Mouse (Mus musculus): ENCODE measurements around the gene Arpc3. TPM values are rescaled to one million over a fixed set of nuclear protein-coding genes. Genes with fewer than 3 reads are reported as not detected.

Arpc3 gene
- polyA plus RNA-seq (2015; fragmentation: Nextera tagmentation; extraction: Ambion mirVana), result 129 and 139 TPM in 2 replicates

- H3K27ac ChIP-seq (replicated peaks), result 0 out of 2 replicates have a peak within 1 kb of the TSS, but pooled peaks have one; percentile 24
- peak within 1 kb of the TSS; percentile 68 for H3K9ac ChIP-seq
- H3K4me1 ChIP-seq, result peaks cover 11% of the 10 kb centered on the region
- under 1% methylated on average over 39 of the region's 39 CpGs for whole genome bisulfite sequencing
- no peaks in the 10 kb centered on the region for H3K9me3 ChIP-seq (replicated peaks)
- peak within 1 kb of the TSS; percentile 76 for H3K4me3 ChIP-seq (replicated peaks)
- H3K4me2 ChIP-seq (replicated peaks), result peak within 1 kb of the TSS; percentile 77
- peaks cover 3% of the 10 kb centered on the region; the same call in 1 of the 2 replicates for H3K36me3 ChIP-seq
- peak; percentile 83 for ATAC-seq (ENCODE audit: insufficient number of reproducible peaks, low FRiP score, low TSS enrichment, low read depth)
- H3K27me3 ChIP-seq, result no peaks in the 10 kb centered on the region
Measured at GRCm38 (mm10) chr5:122391786-122392180, at the start of gene Arpc3. TSS of gene Arpc3 (plus strand) at chr5:122391878.

GRCm38 (mm10) chr5:122342874-122343273 lies 48.8 kb upstream of the Arpc3 start:
- WGBS, result 78% methylated on average over 1 of the region's 1 CpGs
- Histone ChIP-seq H3K4me3 (replicated peaks) (no peak overlapping the region), H3K9me3 (replicated peaks) (no peaks in the 10 kb centered on the region), H3K9ac (no peak overlapping the region), H3K27ac (replicated peaks) (no peak overlapping the region), H3K4me1 (no peaks in the 10 kb centered on the region), H3K36me3 (no peaks in the 10 kb centered on the region), H3K27me3 (no peaks in the 10 kb centered on the region), H3K4me2 (replicated peaks) (no peak overlapping the region)
- ATAC-seq (ENCODE audit: insufficient number of reproducible peaks, low FRiP score, low TSS enrichment, low read depth), result no peak

- H3K36me3 ChIP-seq, result no peaks in the 10 kb centered on the region
- H3K27ac ChIP-seq (replicated peaks), result no peak overlapping the region
- WGBS, result 46% methylated on average over 7 of the region's 7 CpGs
- ATAC-seq (ENCODE audit: insufficient number of reproducible peaks, low FRiP score, low TSS enrichment, low read depth), result no peak
- H3K9ac ChIP-seq, result no peak overlapping the region
- H3K9me3 ChIP-seq (replicated peaks), result no peaks in the 10 kb centered on the region
- no peak overlapping the region for H3K4me2 ChIP-seq (replicated peaks)
- H3K27me3 ChIP-seq, result no peaks in the 10 kb centered on the region
- no peak overlapping the region for H3K4me3 ChIP-seq (replicated peaks)
- no peaks in the 10 kb centered on the region for H3K4me1 ChIP-seq
Measured at GRCm38 (mm10) chr5:122343768-122344167, 47.9 kb upstream of the Arpc3 start.

- no peak for ATAC-seq (ENCODE audit: insufficient number of reproducible peaks, low FRiP score, low TSS enrichment, low read depth)
- Histone ChIP-seq H3K27ac (replicated peaks) (no peak overlapping the region), H3K36me3 (no peaks in the 10 kb centered on the region), H3K4me2 (replicated peaks) (no peak overlapping the region), H3K4me3 (replicated peaks) (no peak overlapping the region), H3K4me1 (no peaks in the 10 kb centered on the region), H3K27me3 (no peaks in the 10 kb centered on the region), H3K9ac (no peak overlapping the region), H3K9me3 (replicated peaks) (no peaks in the 10 kb centered on the region)
- WGBS, result 7% methylated on average over 5 of the region's 5 CpGs
Measured at GRCm38 (mm10) chr5:122344260-122344659, 47.4 kb upstream of the Arpc3 start.

- Histone ChIP-seq H3K27me3 (no peaks in the 10 kb centered on the region), H3K4me1 (no peaks in the 10 kb centered on the region), H3K9ac (no peak overlapping the region), H3K27ac (replicated peaks) (no peak overlapping the region), H3K9me3 (replicated peaks) (no peaks in the 10 kb centered on the region), H3K36me3 (no peaks in the 10 kb centered on the region), H3K4me2 (replicated peaks) (no peak overlapping the region), H3K4me3 (replicated peaks) (no peak overlapping the region)
- ATAC-seq (ENCODE audit: insufficient number of reproducible peaks, low FRiP score, low TSS enrichment, low read depth), result no peak
- 69% methylated on average over 4 of the region's 4 CpGs for WGBS
Measured at GRCm38 (mm10) chr5:122345777-122346176, 45.9 kb upstream of the Arpc3 start.

GRCm38 (mm10) chr5:122353807-122354491 lies 37.7 kb upstream of the Arpc3 start, which contains the start of the genes Rad9b and Vps29:
TSS of gene Rad9b (minus strand) at chr5:122354233.
TSS of gene Vps29 (plus strand) at chr5:122354369.
- Histone ChIP-seq H3K27me3 (no peaks in the 10 kb centered on the region), H3K9ac (peak within 1 kb of the TSS; percentile 78), H3K27ac (replicated peaks) (peak within 1 kb of the TSS; percentile 73), H3K9me3 (replicated peaks) (no peaks in the 10 kb centered on the region), H3K36me3 (no peaks in the 10 kb centered on the region), H3K4me1 (no peaks in the 10 kb centered on the region), H3K4me3 (replicated peaks) (peak within 1 kb of the TSS; percentile 96), H3K4me2 (replicated peaks) (peak within 1 kb of the TSS; percentile 74)
- peak; percentile 92 for ATAC-seq (ENCODE audit: insufficient number of reproducible peaks, low FRiP score, low TSS enrichment, low read depth)
- WGBS, result 3% methylated on average over 51 of the region's 51 CpGs

- WGBS, result under 1% methylated on average over 53 of the region's 57 CpGs
- Histone ChIP-seq H3K4me3 (replicated peaks) (peak overlapping the region; percentile 96), H3K27me3 (no peaks in the 10 kb centered on the region), H3K9me3 (replicated peaks) (no peaks in the 10 kb centered on the region), H3K9ac (peak overlapping the region; percentile 78), H3K36me3 (no peaks in the 10 kb centered on the region), H3K4me1 (no peaks in the 10 kb centered on the region), H3K27ac (replicated peaks) (peak overlapping the region; percentile 73), H3K4me2 (replicated peaks) (peak overlapping the region; percentile 74)
- peak; percentile 71 for ATAC-seq (ENCODE audit: insufficient number of reproducible peaks, low FRiP score, low TSS enrichment, low read depth)
Measured at GRCm38 (mm10) chr5:122354492-122355067, 37.1 kb upstream of the Arpc3 start.

GRCm38 (mm10) chr5:122371591-122372191 lies 20.0 kb upstream of the Arpc3 start, which contains the start of gene Gpn3:
TSS of gene Gpn3 (plus strand) at chr5:122371876.
- peak; percentile 79 for ATAC-seq (ENCODE audit: insufficient number of reproducible peaks, low FRiP score, low TSS enrichment, low read depth)
- Histone ChIP-seq H3K4me2 (replicated peaks) (peak within 1 kb of the TSS; percentile 69), H3K36me3 (peaks cover 39% of the 10 kb centered on the region), H3K4me1 (peaks cover 12% of the 10 kb centered on the region), H3K27ac (replicated peaks) (peak within 1 kb of the TSS; percentile 94), H3K27me3 (no peaks in the 10 kb centered on the region), H3K9ac (peak within 1 kb of the TSS; percentile 74), H3K4me3 (replicated peaks) (peak within 1 kb of the TSS; percentile 69), H3K9me3 (replicated peaks) (no peaks in the 10 kb centered on the region)
- WGBS, result under 1% methylated on average over 38 of the region's 46 CpGs

- Histone ChIP-seq H3K27ac (replicated peaks) (peak within 1 kb of the TSS; percentile 94), H3K4me1 (peaks cover 12% of the 10 kb centered on the region), H3K36me3 (peaks cover 38% of the 10 kb centered on the region), H3K4me3 (replicated peaks) (peak within 1 kb of the TSS; percentile 69), H3K27me3 (no peaks in the 10 kb centered on the region), H3K9ac (peak within 1 kb of the TSS; percentile 74), H3K9me3 (replicated peaks) (no peaks in the 10 kb centered on the region), H3K4me2 (replicated peaks) (peak within 1 kb of the TSS; percentile 69)
- WGBS, result 0% methylated on average over 53 of the region's 53 CpGs
- ATAC-seq (ENCODE audit: insufficient number of reproducible peaks, low FRiP score, low TSS enrichment, low read depth), result peak; percentile 93
Measured at GRCm38 (mm10) chr5:122372192-122372769, 19.4 kb upstream of the Arpc3 start, which contains the start of gene Fam216a. TSS of gene Fam216a (minus strand) at chr5:122372364.

GRCm38 (mm10) chr5:122372878-122373277 lies 18.8 kb upstream of the Arpc3 start:
- Histone ChIP-seq H3K36me3 (peaks cover 33% of the 10 kb centered on the region), H3K9ac (peak overlapping the region; percentile 71), H3K9me3 (replicated peaks) (no peaks in the 10 kb centered on the region), H3K27ac (replicated peaks) (peak overlapping the region; percentile 94), H3K4me2 (replicated peaks) (peak overlapping the region; percentile 69), H3K27me3 (no peaks in the 10 kb centered on the region), H3K4me3 (replicated peaks) (peak overlapping the region; percentile 69), H3K4me1 (peaks cover 12% of the 10 kb centered on the region)
- no peak for ATAC-seq (ENCODE audit: insufficient number of reproducible peaks, low FRiP score, low TSS enrichment, low read depth)
- 5% methylated on average over 5 of the region's 5 CpGs for WGBS
